Mouse (Mus musculus) neural tube, embryonic 15.5 days (tissue): Measurements from ENCODE around the gene Ndufaf3. TPM values are rescaled to one million over a fixed set of nuclear protein-coding genes. Genes with fewer than 3 reads are reported as not detected.
A peak's percentile ranks its signal among the peaks of the same experiment; 100 is the strongest.

ENCODE experiments used
- microRNA counts: library from miRNA; unstranded; fragments of <30 nt; microRNA quantifications from one replicate; lab custom pipeline; 2016
- microRNA-seq: library from miRNA; unstranded; fragments of <30 nt; microRNA quantifications from one replicate; pipeline ENCODE4, GENCODE M21; 2017
- polyA plus RNA-seq: library from polyadenylated mRNA; unstranded; fragments of >200 nt; fragmentation: Nextera tagmentation; extraction: Ambion mirVana; gene quantifications from 2 replicates; pipeline ENCODE4 v1.2.1, GENCODE M21; 2015

The Ndufaf3 gene
- polyA plus RNA-seq, 1 experiment from 2014 or later, result 78.2 TPM

MicroRNAs within 50 kb of the gene (microRNA counts, 519-probe panel; counts per million panel counts)
- 2,728 counts per million, percentile 64 among the panel's probes with 10 or more counts for microRNA mmu-miR-191 (lab: Ali Mortazavi, UCI)
- microRNA mmu-miR-425 (lab: Ali Mortazavi, UCI), result 2,516 counts per million, percentile 58 among the panel's probes with 10 or more counts

Small RNA genes within 50 kb of the gene (microRNA-seq; reads per million reads assigned to microRNA genes)
- gene Gm24083 (not detected), gene Mir191 (not detected), gene Mir425 (700 reads per million, percentile 76 among the genes with 10 or more reads in this experiment)

Other genes starting within 250 kb of the Ndufaf3 start
- gene Gpx1, start 228.5 kb downstream of the Ndufaf3 start, polyA plus RNA-seq, result 460 and 559 TPM in 2 replicates
- gene Usp4, start 219.6 kb downstream of the Ndufaf3 start, polyA plus RNA-seq, result 110 and 111 TPM in 2 replicates
- gene 1700102P08Rik, start 174.6 kb downstream of the Ndufaf3 start, polyA plus RNA-seq, result 1.1 and 1.3 TPM in 2 replicates
- gene Ccdc36, start 138.9 kb downstream of the Ndufaf3 start, polyA plus RNA-seq, result 1.3 and 1.7 TPM in 2 replicates
- not detected in 2 replicates for gene BC048562, start 131.0 kb downstream of the Ndufaf3 start, polyA plus RNA-seq
- 53.7 and 64.4 TPM in 2 replicates for gene Ccdc71, start 106.9 kb downstream of the Ndufaf3 start, polyA plus RNA-seq
- gene Klhdc8b, start 105.9 kb downstream of the Ndufaf3 start, polyA plus RNA-seq, result 58.4 and 59.8 TPM in 2 replicates
- 17.5 and 18.8 TPM in 2 replicates for gene Lamb2, start 87.7 kb downstream of the Ndufaf3 start, polyA plus RNA-seq
- gene Usp19, start 76.8 kb downstream of the Ndufaf3 start, polyA plus RNA-seq, result 66.1 and 68.0 TPM in 2 replicates
- gene Qars, start 59.7 kb downstream of the Ndufaf3 start, polyA plus RNA-seq, result 58.1 and 78.1 TPM in 2 replicates
- gene Qrich1, start 50.6 kb downstream of the Ndufaf3 start, polyA plus RNA-seq, result 111 and 114 TPM in 2 replicates
- 105 and 130 TPM in 2 replicates for gene Impdh2, start 7.1 kb downstream of the Ndufaf3 start, polyA plus RNA-seq
- 279 and 285 TPM in 2 replicates for gene Dalrd3, start 2.5 kb upstream of the Ndufaf3 start, polyA plus RNA-seq
- 247 and 279 TPM in 2 replicates for gene Wdr6, start 11.3 kb upstream of the Ndufaf3 start, polyA plus RNA-seq
- 36.4 and 44.2 TPM in 2 replicates for gene P4htm, start 30.2 kb upstream of the Ndufaf3 start, polyA plus RNA-seq
- gene Arih2, start 82.0 kb upstream of the Ndufaf3 start, polyA plus RNA-seq, result 44.4 and 47.3 TPM in 2 replicates
- 41.4 and 49.4 TPM in 2 replicates for gene Slc25a20, start 94.7 kb upstream of the Ndufaf3 start, polyA plus RNA-seq
- gene Prkar2a, start 121.9 kb upstream of the Ndufaf3 start, polyA plus RNA-seq, result 50.6 and 59.5 TPM in 2 replicates
- 187 and 210 TPM in 2 replicates for gene Ip6k2, start 216.4 kb upstream of the Ndufaf3 start, polyA plus RNA-seq
- gene Nckipsd, start 240.9 kb upstream of the Ndufaf3 start, polyA plus RNA-seq, result 33.3 and 40.0 TPM in 2 replicates